ENCODE assay signal across 19 mouse cellular contexts in genomic region chr2:114123304-114123703, GRCm38 (mm10).
"Had no signal": no experiment of that assay in that cellular context is flagged by ENCODE, and none has a peak within 500 bp of the region (broad histone marks: within the 10 kb centered on the region; RNA-seq: fewer than 3 reads in every experiment).

No protein-coding gene starts in this region.

- H3K27me3 ChIP-seq: limb, embryonic 12.5 days; limb, embryonic 15.5 days; megakaryocyte, embryonic 14.5 days; midbrain, embryonic 13.5 days; neural tube, embryonic 13.5 days had no signal

- DNase-seq: kidney, postnatal 10 days; kidney, postnatal 36 days; left cerebral cortex, postnatal 4 days; liver, postnatal 0 days; lung, embryonic 14.5 days; thymus, adult 18-20 months; thymus, postnatal 36 days had no signal

- H3K27ac ChIP-seq: limb, embryonic 12.5 days; limb, embryonic 15.5 days; liver, embryonic 14.5 days; macrophage; midbrain, embryonic 10.5 days; midbrain, embryonic 13.5 days; neural tube, embryonic 13.5 days had no signal

- H3K9me3 ChIP-seq: limb, embryonic 12.5 days; limb, embryonic 15.5 days; megakaryocyte, embryonic 14.5 days; midbrain, embryonic 10.5 days; midbrain, embryonic 13.5 days; neural tube, embryonic 13.5 days had no signal

- H3K4me1 ChIP-seq: limb, embryonic 12.5 days; limb, embryonic 15.5 days; midbrain, embryonic 10.5 days; midbrain, embryonic 13.5 days; neural tube, embryonic 13.5 days had no signal

- ATAC-seq: liver, postnatal 0 days; lung, postnatal 0 days; midbrain, embryonic 13.5 days; midbrain, embryonic 16.5 days had no signal

- H3K4me2 ChIP-seq: limb, embryonic 12.5 days; limb, embryonic 15.5 days; liver, embryonic 11.5 days; lung, embryonic 14.5 days; midbrain, embryonic 13.5 days; neural tube, embryonic 13.5 days had no signal

- H3K4me3 ChIP-seq: limb, embryonic 12.5 days; limb, embryonic 15.5 days; megakaryocyte, embryonic 14.5 days; midbrain, embryonic 10.5 days; midbrain, embryonic 13.5 days; myocyte; neural tube, embryonic 13.5 days had no signal

- H3K9ac ChIP-seq: limb, embryonic 12.5 days; limb, embryonic 15.5 days; liver, embryonic 14.5 days; liver, postnatal 0 days; lung, embryonic 14.5 days; midbrain, embryonic 13.5 days; neural tube, embryonic 13.5 days had no signal
